Mouse (Mus musculus): ENCODE data around the gene Heg1. TPM values are rescaled to one million over a fixed set of nuclear protein-coding genes. Genes with fewer than 3 reads are reported as not detected.

Gene Heg1
- total RNA-seq, 2 experiments from 2014 or later: 1.8 to 12.2 TPM

DNA sequence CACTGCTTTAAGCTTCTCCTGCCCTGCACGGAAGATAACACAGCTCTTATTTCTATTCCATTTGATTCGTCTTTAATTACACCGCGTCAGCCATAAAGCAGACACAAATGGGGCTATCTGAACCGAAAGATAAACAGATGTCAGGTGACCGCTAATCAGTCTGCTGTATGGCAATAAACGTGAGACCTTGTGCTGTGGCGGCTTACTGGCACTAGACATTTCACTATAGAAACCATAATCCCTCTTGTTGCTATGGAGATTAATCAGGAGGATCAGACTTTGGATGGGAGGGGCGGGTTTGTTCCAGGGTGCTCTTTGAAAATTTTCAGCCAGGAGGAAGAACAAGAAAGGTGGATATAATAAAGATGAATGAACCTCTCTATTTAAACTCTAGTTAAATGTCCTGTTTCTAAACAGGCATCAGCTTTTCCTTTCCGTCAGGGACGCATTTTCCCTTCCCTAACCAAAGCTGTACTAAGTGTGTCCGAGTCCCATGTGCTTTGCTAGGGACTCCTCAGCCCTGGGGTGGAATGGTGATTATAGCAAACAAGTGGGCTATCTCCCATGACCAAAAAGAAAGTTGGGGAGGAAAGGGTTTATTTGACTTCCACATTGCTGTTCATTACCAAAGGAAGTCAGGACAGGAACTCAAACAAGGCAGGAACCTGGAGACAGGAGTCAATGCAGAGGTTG, 80.5 kb downstream of the Heg1 start:
- ATAC-seq (replicated peaks; ENCODE audit: low FRiP score, poor library complexity, severe bottlenecking): peak; percentile 46; the same call in 1 of the 2 replicates

DNA sequence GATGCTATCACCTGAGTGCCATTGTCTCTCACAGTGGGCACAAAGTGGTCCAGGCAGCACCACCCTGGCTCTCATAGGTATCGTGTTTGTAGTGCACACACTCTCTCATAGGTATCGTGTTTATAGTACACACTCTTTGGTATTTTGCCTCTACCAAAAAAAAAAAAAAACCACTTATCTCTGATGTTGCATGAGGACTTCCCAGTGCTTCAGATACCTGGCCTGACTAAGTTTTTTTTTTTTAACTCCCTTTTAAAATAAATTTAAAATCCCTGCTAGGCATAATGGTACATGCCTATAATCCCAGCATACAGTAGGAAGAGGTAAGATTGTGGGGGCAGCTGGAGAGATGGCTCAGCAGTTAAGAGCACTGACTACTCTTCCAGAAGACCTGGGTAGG, 81.3 kb downstream of the Heg1 start:
- no peak for ATAC-seq (replicated peaks; ENCODE audit: low FRiP score, poor library complexity, severe bottlenecking)

DNA sequence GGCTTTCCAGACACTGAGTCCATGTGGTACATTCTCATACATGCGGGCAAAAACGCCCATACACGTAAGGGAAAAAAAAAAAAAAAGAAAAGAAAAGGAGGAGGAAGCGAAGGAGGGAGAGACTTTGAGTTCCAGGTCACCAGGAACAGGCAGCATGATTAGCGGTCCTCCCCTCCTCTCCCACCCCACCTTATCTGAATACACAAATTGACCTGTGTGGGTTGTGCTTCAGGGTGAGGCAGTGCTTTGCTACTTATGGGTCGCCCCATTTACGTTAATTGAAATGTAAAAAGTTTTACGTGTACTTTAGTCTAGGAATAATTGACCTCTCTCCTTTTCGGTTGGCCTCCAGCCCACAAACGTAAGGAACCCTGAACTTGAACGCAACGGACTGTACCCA, 82.1 kb downstream of the Heg1 start:
- no peak for ATAC-seq (replicated peaks; ENCODE audit: low FRiP score, poor library complexity, severe bottlenecking)

DNA sequence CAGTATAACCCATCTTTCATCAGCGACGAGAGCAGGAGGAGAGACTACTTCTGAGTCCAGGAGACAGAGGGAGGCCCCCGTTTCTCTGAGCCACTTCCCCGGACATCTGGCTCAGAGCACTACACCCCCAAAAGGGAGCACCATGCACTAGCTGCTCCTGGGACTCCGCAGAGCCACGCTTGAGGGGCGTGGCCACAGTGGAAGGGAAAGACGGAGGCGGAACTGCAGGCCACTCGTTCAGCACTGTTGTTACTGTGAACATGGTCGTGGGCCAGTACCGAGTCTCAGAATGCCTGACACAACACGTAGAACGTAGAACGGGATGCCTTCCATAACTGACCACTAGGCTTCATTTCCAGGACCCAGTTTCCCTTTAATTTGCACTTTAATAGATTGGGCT, 82.6 kb downstream of the Heg1 start:
- ATAC-seq (replicated peaks; ENCODE audit: low FRiP score, poor library complexity, severe bottlenecking): no peak

DNA sequence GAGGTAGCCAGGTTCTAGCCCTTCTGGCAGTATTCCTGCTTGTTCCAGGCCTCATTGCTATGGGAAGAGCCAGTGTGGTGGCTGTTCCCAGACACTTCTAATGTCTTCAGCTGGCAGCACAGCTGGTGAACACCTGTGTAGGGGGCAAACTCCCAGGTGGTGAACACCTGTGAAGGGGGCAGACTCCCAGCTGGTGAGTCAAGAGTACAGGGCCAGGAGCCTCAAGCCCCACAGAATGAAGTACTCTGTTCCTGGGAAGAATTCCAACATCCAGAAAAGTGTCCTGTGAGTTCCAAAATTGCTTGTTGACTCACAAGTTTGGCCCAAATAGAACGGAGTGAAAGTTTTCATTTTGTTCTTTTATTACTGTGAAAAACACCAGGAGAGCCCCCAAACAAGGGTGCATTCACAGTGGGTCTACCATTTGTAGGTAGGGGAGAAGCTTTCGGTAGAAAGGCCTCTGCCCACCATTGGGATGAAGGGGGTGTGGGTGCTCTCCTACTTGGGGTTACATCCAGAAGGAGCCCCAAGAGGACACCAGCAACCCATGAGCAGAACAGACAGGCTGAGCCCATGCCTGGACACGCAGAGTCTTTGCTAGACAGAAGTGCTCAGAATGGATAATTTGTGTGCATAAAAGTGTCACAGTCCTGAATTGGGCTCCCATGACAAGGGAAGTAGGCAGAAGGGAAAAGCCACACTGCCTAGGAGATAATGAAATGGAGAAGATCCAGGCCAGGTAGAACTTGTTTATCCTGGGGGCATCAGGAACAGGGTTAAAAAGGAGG, 84.5 kb downstream of the Heg1 start:
- ATAC-seq (replicated peaks; ENCODE audit: low FRiP score, poor library complexity, severe bottlenecking): no peak

DNA sequence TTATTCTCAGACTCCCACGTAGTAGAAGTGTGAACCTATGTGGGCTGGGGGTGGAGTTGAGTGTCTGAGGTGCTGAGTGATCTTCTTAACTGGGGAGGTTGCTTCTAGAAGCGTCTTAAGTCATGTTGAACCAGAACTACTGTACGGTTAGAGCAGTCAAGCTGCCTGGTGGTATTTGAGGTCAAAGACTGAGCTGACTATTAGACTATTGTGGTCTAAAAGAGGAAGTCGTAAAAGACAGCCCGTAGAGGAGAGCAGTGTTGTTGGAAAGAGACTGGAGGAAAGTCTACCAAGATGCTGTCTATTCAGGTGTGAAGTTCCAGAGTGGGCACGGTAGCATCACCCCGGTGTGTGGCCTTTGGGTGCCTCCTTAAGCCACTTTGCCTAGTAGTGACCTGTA, 85.7 kb downstream of the Heg1 start:
- no peak for ATAC-seq (replicated peaks; ENCODE audit: low FRiP score, poor library complexity, severe bottlenecking)

DNA sequence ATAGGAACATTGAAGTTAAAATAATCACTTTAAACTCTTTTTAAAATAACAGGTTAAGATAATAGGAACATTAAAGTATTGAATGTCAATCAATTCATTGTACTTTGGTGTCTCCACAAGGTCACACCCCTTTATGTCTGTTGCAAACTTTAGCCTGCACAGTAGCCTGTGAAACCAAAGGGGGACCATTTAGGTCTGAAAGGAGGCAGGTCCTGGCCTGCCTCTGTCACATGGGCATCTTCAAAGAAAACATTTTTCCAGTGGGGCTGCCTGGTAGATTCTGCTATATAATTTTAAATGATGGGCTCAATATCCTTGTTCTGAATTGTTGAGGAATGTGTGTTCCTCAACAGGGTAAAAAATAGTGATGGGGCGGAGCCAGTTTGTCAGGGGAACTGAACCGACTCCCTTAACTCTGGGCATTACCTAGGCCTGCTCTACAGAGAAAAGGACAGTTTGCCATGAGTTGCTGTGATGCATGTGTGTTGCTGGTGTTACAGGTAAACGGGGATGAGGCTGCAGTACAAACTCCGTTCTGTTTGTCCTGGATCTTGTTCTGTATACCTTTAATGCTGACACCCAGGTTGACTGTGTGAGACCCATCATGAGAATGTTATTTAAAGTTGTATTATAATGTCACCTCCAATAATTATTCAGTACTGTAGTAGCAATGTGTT, 86.7 kb downstream of the Heg1 start:
- ATAC-seq (replicated peaks; ENCODE audit: low FRiP score, poor library complexity, severe bottlenecking): no peak

DNA sequence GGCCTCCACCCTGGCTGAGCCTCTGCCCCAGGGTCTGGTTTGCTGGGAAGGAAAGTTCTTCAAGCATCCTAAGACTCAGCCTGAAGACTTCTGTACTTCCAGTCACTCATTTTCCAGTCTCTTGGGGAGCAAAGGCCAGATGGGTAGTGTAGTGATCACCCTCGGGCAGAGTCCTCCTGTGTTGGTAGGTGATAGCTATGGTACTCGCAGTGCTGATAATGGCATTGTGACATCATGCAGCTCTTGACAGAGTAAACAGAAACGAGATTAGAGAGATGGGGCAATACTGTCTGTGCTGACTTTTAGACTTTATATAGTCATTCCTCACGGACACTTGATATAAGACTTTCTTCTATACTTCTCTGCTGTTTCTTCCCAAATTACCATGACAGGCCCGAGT, 88.6 kb downstream of the Heg1 start:
- ATAC-seq (replicated peaks; ENCODE audit: low FRiP score, poor library complexity, severe bottlenecking): no peak

DNA sequence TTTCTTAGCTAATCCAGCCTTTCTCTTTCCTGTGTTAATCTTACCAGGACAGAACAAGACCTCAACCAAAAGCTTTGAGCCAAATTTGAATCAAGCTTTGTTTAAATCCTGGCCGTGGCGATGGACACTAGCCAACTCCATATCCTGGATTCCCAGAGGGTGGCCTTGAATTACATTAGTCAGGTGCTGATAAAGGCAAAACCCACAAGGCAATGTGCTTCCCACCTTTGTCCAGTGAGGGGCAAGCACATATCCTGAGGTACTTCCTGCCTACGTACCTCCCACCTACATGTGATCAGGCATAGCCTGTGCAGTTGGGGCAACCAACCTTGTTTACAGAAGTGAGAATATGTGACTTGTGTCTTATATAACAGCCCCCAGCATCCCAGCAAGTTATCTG, 90.8 kb downstream of the Heg1 start:
- ATAC-seq (replicated peaks; ENCODE audit: low FRiP score, poor library complexity, severe bottlenecking): no peak

DNA sequence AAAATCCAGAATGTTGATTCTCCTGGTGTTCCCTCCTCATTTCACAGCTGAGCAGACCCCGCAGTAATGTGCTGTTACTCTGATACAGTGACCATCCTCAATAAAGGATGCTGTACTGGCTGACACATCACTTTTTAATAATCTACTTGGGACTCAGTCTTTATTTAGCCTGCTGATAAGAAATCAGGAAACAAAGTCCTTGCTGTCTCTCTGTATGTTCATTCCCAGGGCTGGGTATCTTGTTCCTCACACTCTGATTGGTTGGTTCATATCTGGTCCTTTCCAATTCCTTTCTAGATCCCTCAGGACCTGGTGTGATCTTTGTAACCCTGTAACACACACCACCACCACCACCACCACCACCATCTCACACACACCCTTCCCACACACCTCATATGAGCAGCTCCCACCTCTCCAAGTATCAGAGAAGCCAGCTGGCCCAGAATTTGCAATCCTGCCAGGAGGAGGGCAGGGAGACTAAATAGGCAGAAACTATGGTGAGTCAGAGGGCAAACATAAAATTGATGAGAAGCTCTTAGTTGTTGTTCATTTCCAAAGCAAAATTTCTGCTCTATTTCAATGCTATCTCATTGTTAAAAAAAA, 91.7 kb downstream of the Heg1 start:
- no peak for ATAC-seq (replicated peaks; ENCODE audit: low FRiP score, poor library complexity, severe bottlenecking)

DNA sequence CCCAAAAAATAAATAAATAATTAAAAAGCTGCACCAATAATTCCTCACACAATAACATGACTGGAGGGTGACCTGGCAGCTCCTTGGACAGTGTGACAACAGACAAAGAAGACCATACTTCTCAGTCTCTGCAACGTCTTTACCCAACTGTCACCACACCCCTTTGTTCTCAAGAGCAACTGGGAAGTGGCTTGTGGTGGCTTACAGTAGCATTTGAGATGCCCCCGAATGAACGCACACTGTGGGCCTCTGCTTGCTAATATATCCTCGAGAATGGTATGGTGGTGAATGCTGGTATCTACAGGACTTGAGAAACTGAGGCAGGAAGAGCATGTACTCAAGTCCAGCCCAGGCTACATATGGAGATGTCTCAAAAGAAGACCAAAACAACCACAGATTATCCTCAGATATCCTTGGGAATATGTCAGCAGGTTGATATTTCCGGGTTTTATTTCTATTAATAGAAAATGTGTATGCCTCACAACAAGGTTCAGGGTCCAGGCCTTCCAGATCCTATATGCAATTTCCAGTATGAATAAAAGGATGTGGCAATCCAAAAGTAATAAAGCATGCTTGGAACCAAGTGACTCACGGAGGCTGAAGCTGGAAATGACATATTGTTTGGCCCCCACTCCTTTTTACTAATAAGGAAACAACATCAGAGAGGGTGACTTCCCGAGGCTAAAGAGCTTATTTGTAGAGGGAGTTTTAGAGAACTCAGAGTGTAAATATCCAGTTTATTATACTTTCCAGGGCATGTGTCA, 92.8 kb downstream of the Heg1 start:
- no peak for ATAC-seq (replicated peaks; ENCODE audit: low FRiP score, poor library complexity, severe bottlenecking)

DNA sequence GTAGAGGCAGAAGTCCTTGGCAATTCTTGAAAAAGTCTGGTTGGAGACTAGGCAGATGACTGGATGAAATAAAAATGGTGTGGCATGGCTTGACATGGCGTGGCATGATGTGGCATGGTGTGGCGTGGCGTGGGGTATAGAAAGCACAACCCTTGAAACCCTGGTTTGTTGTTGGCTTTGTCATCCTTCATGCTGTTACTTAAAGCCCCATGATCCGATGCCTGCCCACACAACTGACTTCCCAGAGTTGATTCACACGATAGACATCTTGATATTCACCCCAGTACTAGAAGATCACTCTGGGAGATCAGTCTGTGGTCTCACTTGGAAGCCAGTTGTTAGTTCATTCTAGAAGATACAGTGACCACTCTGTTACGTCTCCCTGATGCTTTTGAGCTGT, 93.4 kb downstream of the Heg1 start:
- ATAC-seq (replicated peaks; ENCODE audit: low FRiP score, poor library complexity, severe bottlenecking): no peak

DNA sequence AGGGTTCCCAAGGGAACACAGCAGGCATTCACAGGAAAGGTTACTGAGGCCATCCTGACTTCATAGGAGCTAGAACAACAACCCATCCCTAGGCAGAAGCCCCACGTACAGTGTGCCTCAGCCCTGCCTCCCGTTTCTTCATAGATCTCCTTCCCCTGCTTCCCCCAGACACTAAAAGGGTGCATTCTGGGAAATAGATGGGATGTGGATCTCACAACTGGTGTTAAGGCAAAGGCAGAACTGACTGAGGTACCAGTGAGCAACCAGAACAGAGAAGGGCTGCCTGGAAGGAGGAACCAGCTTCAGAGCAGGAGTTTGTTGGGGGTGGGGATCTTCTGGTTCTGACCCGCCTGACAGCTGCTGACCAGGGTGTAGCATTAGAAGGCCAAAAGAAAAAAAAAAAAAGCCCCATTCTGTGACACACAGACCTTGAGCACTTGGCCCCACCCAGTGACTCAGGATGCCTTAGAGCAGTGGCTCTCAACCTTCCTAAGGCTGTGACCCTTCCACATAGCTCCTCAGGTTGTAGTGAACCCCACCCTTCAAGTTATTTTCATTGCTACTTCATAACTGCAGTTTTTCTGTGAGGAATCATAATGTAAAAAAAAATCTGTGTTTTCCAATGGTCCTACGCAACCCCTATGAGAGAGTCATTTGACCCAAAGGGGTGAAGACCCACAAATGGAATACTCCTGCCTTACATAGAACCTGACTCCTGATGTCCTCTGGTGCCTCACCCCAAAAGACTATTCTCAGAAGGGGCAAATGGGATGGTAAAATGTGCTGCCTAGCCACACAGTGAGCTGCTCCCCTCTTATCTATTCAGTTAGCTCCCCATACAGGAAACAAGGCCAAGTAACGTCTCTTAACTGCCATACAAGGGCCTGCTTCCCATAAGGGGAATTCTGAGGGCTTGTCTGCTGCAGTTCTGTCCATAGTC, 97.9 kb downstream of the Heg1 start:
- ATAC-seq (replicated peaks; ENCODE audit: low FRiP score, poor library complexity, severe bottlenecking): 0 out of 2 replicates have a peak, but pooled peaks have one; percentile 54

DNA sequence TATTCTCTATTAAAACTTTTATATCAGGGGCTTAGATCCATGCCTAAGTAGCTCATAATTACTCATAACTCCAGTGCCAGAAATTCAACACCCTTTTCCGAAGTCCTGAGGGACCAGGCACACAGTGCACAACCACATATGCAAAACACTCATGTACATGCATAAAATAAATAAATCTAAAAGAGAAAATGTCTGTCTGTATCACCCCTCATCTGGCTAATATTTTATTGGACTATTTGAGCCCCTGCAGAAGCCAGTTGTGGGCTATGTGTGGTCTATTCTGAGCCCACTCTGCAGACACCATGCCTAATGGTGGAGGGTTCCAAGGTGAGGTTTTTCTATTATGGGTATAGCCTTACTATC, 98.5 kb downstream of the Heg1 start:
- ATAC-seq (replicated peaks; ENCODE audit: low FRiP score, poor library complexity, severe bottlenecking): no peak

DNA sequence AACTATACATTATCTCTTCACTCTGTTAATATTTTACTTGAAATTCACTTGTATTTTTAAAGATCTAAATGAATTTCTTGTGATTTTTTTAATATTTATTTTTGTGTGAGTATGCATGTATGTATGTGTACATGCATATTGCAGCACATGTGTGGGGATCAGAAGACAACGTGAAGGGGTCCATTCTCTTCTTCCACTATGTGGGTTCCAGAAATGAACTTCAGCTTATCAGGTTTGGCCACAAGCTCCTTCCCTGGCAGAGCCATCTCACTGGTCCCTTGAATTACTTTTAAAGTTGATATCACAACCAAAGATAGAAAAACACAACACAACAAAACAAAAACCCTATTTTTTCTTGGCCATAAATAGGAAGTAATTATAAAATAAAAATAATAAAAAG, 100.4 kb downstream of the Heg1 start:
- no peak for ATAC-seq (replicated peaks; ENCODE audit: low FRiP score, poor library complexity, severe bottlenecking)

DNA sequence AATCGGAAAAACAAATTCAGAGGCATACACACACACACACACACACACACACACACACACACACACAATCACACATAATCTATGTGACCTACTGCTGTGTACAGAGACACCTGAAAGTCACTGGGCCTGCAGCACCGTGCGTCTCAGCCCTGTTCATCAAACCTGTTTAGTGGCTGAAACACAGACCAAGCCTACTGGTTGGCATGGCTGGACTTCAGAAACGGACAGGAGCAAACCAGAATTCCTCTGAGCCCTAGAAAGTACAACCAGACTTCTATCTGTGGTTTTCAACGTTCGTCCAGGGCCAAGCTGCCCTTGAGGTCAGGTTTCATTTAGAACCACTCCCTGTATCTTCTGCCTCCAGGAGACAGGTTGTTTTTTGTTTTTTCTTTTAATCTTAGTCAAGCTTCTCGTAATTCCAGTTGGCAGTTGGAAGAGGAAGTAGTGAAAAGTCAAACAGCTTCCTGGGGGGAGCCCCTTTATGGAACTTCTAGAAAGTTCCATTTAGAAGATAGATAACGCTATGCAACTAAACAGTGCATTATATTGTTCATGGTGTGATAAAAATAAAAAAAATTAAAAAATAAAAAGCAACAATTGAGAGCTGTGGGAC, 101.0 kb downstream of the Heg1 start:
- no peak for ATAC-seq (replicated peaks; ENCODE audit: low FRiP score, poor library complexity, severe bottlenecking)

DNA sequence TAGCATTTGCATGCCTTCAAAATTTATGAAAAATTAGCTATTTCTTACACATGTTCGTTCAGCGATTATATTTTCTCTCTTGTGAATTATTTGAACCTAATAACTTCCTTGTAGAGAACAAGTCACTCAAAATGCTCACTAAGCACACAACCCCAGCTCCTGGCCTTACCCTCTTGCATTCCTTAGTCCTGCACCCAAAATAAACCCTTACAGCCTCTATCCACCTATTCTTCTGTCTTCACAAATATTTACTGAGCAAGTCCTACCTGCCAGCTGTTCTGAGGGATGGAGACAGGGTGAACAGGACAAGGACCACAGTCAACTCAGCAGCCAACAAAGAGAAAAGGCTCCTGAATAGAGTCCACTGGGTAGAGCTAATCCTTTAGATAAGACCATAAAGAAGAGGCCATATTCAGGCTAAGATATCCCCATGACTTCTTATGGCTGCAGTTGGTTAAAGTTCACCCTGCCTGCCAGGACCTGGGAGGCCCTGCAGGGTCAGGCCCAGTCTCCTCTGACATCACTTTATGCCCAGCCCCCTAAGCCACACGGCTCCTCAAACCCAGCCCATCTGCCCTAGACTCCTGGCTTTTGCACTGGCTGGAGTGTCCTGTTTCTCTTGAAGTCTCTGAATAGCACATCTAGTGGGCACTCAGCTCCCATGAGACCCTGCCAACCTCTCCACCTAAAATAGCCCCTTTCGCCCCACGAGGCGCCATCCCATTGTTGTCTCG, 102.7 kb downstream of the Heg1 start:
- no peak for ATAC-seq (replicated peaks; ENCODE audit: low FRiP score, poor library complexity, severe bottlenecking)
